Mouse (Mus musculus): ENCODE results near the gene Tmem221. TPM values are rescaled to one million over a fixed set of nuclear protein-coding genes. Genes with fewer than 3 reads are reported as not detected.

Gene Tmem221
- polyA plus RNA-seq, 1 experiment = 0.19 TPM

DNA sequence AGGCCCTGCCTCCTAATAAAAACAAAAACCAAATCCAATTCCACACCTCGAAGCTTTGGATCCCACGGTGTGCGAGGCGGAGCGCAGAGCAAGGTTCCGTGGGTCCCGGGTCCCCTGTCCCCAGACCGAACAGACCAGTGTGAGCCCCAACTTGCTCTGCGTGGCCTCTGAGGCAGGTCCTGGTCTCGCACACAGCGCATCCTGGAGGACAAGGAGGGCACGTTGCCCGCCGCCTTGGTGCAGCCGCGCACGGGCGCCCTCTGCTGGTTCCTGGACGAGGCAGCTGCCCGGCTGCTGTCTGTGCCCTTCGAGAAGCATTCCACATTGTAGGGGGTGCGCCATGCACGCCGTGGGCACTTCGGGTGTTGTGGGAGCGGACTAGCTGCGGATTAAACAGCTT is 37.2 kb upstream of the Tmem221 start:
- Histone ChIP-seq H3K4me1 (ENCODE audit: control insufficient read depth, insufficient read depth, low read length) (peaks cover 3% of the 10 kb centered on the region), H3K4me3 (ENCODE audit: insufficient read depth, low read length) (peak overlapping the region; percentile 13), H3K27ac (ENCODE audit: insufficient read depth, low read length) (no peak overlapping the region)
- peak; percentile 93 for TF ChIP-seq CTCF (IDR thresholded peaks at IDR 0.05; ENCODE audit: extremely low read depth, insufficient read depth, low read length)
- TF ChIP-seq POLR2A (IDR thresholded peaks at IDR 0.05; ENCODE audit: extremely low read depth, insufficient read depth, low read length) = peak; percentile 36; the same call in 1 of the 2 replicates

- TF ChIP-seq CTCF (IDR thresholded peaks at IDR 0.05; ENCODE audit: extremely low read depth, insufficient read depth, low read length) (no peak), POLR2A (IDR thresholded peaks at IDR 0.05; ENCODE audit: extremely low read depth, insufficient read depth, low read length) (no peak)
- Histone ChIP-seq H3K4me3 (ENCODE audit: insufficient read depth, low read length) (no peak overlapping the region), H3K4me1 (ENCODE audit: control insufficient read depth, insufficient read depth, low read length) (peaks cover 5% of the 10 kb centered on the region), H3K27ac (ENCODE audit: insufficient read depth, low read length) (no peak overlapping the region)
Measured at GRCm38 (mm10) chr8:71594324-71594722, 35.7 kb upstream of the Tmem221 start.

- Histone ChIP-seq H3K4me1 (ENCODE audit: control insufficient read depth, insufficient read depth, low read length) (peaks cover 5% of the 10 kb centered on the region), H3K4me3 (ENCODE audit: insufficient read depth, low read length) (no peak overlapping the region), H3K27ac (ENCODE audit: insufficient read depth, low read length) (no peak overlapping the region)
- no peak for TF ChIP-seq CTCF (IDR thresholded peaks at IDR 0.05; ENCODE audit: extremely low read depth, insufficient read depth, low read length)
- no peak for TF ChIP-seq POLR2A (IDR thresholded peaks at IDR 0.05; ENCODE audit: extremely low read depth, insufficient read depth, low read length)
Measured at GRCm38 (mm10) chr8:71593556-71594323, 35.1 kb upstream of the Tmem221 start.

GRCm38 (mm10) chr8:71592374-71593170 is 33.9 kb upstream of the Tmem221 start:
- peaks cover 5% of the 10 kb centered on the region for H3K4me1 ChIP-seq (ENCODE audit: control insufficient read depth, insufficient read depth, low read length)
- TF ChIP-seq CTCF (IDR thresholded peaks at IDR 0.05; ENCODE audit: extremely low read depth, insufficient read depth, low read length) (no peak), POLR2A (IDR thresholded peaks at IDR 0.05; ENCODE audit: extremely low read depth, insufficient read depth, low read length) (no peak)
- peak overlapping the region; percentile 99 for H3K27ac ChIP-seq (ENCODE audit: insufficient read depth, low read length)
- peak overlapping the region; percentile 99 for H3K4me3 ChIP-seq (ENCODE audit: insufficient read depth, low read length)

- Histone ChIP-seq H3K4me1 (ENCODE audit: control insufficient read depth, insufficient read depth, low read length) (peaks cover 5% of the 10 kb centered on the region), H3K27ac (ENCODE audit: insufficient read depth, low read length) (peak within 1 kb of the TSS; percentile 99), H3K4me3 (ENCODE audit: insufficient read depth, low read length) (peak within 1 kb of the TSS; percentile 99)
- no peak for TF ChIP-seq CTCF (IDR thresholded peaks at IDR 0.05; ENCODE audit: extremely low read depth, insufficient read depth, low read length)
- peak; percentile 16; the same call in 1 of the 2 replicates for TF ChIP-seq POLR2A (IDR thresholded peaks at IDR 0.05; ENCODE audit: extremely low read depth, insufficient read depth, low read length)
Measured at GRCm38 (mm10) chr8:71591471-71592373, 33.1 kb upstream of the Tmem221 start, which contains the start of gene Pgls. Gene Pgls, plus strand, starts transcription at chr8:71592176.

DNA sequence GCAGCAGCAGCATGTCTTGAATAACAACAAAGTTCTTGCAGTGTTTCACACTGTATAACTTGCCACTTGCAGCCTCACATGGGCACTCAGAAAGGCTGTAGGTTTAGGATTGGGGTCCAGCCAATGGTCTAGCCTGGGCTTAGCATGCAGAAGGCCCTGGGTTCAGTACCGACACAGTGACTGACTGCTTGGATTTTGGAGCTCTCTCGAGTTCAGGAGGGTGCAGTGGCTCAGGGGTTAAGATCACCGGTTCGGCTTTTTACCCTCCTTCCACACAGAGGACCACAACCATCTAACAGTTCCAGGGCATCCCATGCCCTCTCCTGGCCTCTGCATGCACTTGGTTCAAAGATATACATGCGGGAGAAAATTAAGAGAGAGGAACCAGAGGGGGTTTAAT is 32.3 kb upstream of the Tmem221 start:
- Histone ChIP-seq H3K4me1 (ENCODE audit: control insufficient read depth, insufficient read depth, low read length) (peaks cover 5% of the 10 kb centered on the region), H3K27ac (ENCODE audit: insufficient read depth, low read length) (peak overlapping the region; percentile 77; the same call in 1 of the 2 replicates), H3K4me3 (ENCODE audit: insufficient read depth, low read length) (peak overlapping the region; percentile 99)
- TF ChIP-seq POLR2A (IDR thresholded peaks at IDR 0.05; ENCODE audit: extremely low read depth, insufficient read depth, low read length) (no peak), CTCF (IDR thresholded peaks at IDR 0.05; ENCODE audit: extremely low read depth, insufficient read depth, low read length) (no peak)

DNA sequence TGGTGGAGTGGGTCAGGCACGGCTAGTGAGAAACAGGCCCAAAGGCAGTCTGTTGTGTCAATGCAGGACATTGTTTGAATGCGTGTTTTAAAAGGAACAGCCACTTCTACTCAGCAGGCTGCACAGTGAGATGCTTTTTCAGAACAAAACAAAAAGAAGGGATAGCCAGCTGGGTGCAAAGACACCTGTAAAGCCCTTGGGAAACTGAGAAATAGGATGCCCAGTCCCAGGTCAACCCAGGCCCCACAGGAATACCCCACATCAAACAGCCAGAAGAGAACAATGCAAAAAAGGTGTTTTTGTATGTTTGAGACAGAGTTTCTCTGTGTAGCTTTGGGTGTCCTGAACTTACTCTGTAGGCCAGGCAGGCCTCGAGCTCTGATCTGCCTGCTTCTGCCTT is 30.1 kb upstream of the Tmem221 start:
- Histone ChIP-seq H3K27ac (ENCODE audit: insufficient read depth, low read length) (no peak overlapping the region), H3K4me1 (ENCODE audit: control insufficient read depth, insufficient read depth, low read length) (peaks cover 5% of the 10 kb centered on the region), H3K4me3 (ENCODE audit: insufficient read depth, low read length) (no peak overlapping the region)
- TF ChIP-seq POLR2A (IDR thresholded peaks at IDR 0.05; ENCODE audit: extremely low read depth, insufficient read depth, low read length) (no peak), CTCF (IDR thresholded peaks at IDR 0.05; ENCODE audit: extremely low read depth, insufficient read depth, low read length) (no peak)

GRCm38 (mm10) chr8:71586891-71587290 is 28.2 kb upstream of the Tmem221 start:
- Histone ChIP-seq H3K4me3 (ENCODE audit: insufficient read depth, low read length) (no peak overlapping the region), H3K4me1 (ENCODE audit: control insufficient read depth, insufficient read depth, low read length) (peaks cover 2% of the 10 kb centered on the region; the same call in 1 of the 2 replicates), H3K27ac (ENCODE audit: insufficient read depth, low read length) (no peak overlapping the region)
- TF ChIP-seq CTCF (IDR thresholded peaks at IDR 0.05; ENCODE audit: extremely low read depth, insufficient read depth, low read length) = peak; percentile 57
- TF ChIP-seq POLR2A (IDR thresholded peaks at IDR 0.05; ENCODE audit: extremely low read depth, insufficient read depth, low read length) = no peak

GRCm38 (mm10) chr8:71580201-71580600 is 21.5 kb upstream of the Tmem221 start:
- no peak overlapping the region for H3K4me3 ChIP-seq (ENCODE audit: insufficient read depth, low read length)
- TF ChIP-seq CTCF (IDR thresholded peaks at IDR 0.05; ENCODE audit: extremely low read depth, insufficient read depth, low read length) (no peak), POLR2A (IDR thresholded peaks at IDR 0.05; ENCODE audit: extremely low read depth, insufficient read depth, low read length) (no peak)
- H3K4me1 ChIP-seq (ENCODE audit: control insufficient read depth, insufficient read depth, low read length) = no peaks in the 10 kb centered on the region
- H3K27ac ChIP-seq (ENCODE audit: insufficient read depth, low read length) = no peak overlapping the region
